Mouse (Mus musculus): Measurements from ENCODE around the gene Fau. TPM values are rescaled to one million over a fixed set of nuclear protein-coding genes. Genes with fewer than 3 reads are reported as not detected.

Fau gene
- total and polyA plus RNA-seq, 2 experiments: 455 to 820 TPM

DNA sequence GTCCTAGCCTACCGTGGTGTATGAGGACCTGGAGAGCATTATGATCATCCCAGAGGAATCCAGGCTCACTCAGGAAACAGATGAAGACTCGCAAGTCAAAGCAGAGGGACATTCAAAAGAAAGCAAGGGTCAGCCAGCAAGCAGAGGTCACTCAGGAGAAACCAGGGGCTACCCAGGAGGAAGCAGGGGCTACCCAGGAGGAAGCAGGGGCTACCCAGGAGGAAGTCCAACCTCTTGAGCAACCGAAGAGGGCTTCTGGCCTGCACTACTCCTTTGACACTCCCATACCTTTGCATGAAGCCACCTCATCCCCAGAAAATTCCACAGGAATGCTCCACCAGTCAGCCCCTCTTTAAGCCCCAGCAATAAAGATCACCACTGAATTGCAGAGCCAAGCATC is 40.2 kb downstream of the Fau start:
- Histone ChIP-seq H3K9ac (ENCODE audit: low read depth, low read length) (no peak overlapping the region), H3K36me3 (ENCODE audit: control insufficient read depth, insufficient read depth, low read length) (no peaks in the 10 kb centered on the region), H3K4me3 (ENCODE audit: insufficient read depth, low read depth, low read length) (no peak overlapping the region), H3K79me2 (ENCODE audit: control insufficient read depth, insufficient read depth, low read length) (no peaks in the 10 kb centered on the region), H3K27me3 (ENCODE audit: control insufficient read depth, insufficient read depth, low read length) (no peaks in the 10 kb centered on the region), H3K27ac (replicated peaks; ENCODE audit: insufficient read depth, low read depth, low read length) (no peak overlapping the region), H3K4me1 (ENCODE audit: control insufficient read depth, insufficient read depth, low read length) (no peaks in the 10 kb centered on the region)
- TF ChIP-seq POLR2A (IDR thresholded peaks at IDR 0.05; ENCODE audit: extremely low read depth, insufficient read depth, low read length) (no peak), CTCF (IDR thresholded peaks at IDR 0.05; ENCODE audit: low read depth, low read length) (no peak)
- DNase-seq (ENCODE audit: extremely low read depth, low read depth, low spot score): no peak
- WGBS: 77% methylated on average over 3 of the region's 3 CpGs

DNA sequence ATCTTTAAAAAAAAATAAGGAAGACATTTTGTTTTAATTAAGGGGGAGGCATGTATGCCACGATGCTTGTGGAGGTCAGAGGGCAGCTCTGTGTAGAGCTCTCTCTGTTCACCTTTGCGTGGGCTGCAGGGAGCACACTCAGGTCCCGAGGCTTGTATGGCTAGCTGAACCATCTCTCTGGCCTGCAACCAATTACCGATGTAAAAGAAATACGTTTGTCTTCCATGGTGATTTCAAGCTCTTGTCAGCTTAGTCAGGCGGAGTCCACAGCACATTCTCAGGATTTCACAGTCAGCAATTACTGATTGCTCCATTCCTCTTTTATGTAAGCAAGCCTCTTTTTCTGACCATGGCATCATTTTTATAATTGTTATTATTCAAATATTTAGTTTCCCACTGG is 43.5 kb downstream of the Fau start:
- Histone ChIP-seq H3K36me3 (ENCODE audit: control insufficient read depth, insufficient read depth, low read length) (no peaks in the 10 kb centered on the region), H3K27me3 (ENCODE audit: control insufficient read depth, insufficient read depth, low read length) (no peaks in the 10 kb centered on the region), H3K4me3 (ENCODE audit: insufficient read depth, low read depth, low read length) (no peak overlapping the region), H3K27ac (replicated peaks; ENCODE audit: insufficient read depth, low read depth, low read length) (no peak overlapping the region), H3K79me2 (ENCODE audit: control insufficient read depth, insufficient read depth, low read length) (no peaks in the 10 kb centered on the region), H3K9ac (ENCODE audit: low read depth, low read length) (no peak overlapping the region), H3K4me1 (ENCODE audit: control insufficient read depth, insufficient read depth, low read length) (no peaks in the 10 kb centered on the region)
- 63% methylated on average over 6 of the region's 6 CpGs for WGBS
- TF ChIP-seq CTCF (IDR thresholded peaks at IDR 0.05; ENCODE audit: low read depth, low read length) (no peak), POLR2A (IDR thresholded peaks at IDR 0.05; ENCODE audit: extremely low read depth, insufficient read depth, low read length) (no peak)
- DNase-seq (ENCODE audit: extremely low read depth, low read depth, low spot score): no peak

DNA sequence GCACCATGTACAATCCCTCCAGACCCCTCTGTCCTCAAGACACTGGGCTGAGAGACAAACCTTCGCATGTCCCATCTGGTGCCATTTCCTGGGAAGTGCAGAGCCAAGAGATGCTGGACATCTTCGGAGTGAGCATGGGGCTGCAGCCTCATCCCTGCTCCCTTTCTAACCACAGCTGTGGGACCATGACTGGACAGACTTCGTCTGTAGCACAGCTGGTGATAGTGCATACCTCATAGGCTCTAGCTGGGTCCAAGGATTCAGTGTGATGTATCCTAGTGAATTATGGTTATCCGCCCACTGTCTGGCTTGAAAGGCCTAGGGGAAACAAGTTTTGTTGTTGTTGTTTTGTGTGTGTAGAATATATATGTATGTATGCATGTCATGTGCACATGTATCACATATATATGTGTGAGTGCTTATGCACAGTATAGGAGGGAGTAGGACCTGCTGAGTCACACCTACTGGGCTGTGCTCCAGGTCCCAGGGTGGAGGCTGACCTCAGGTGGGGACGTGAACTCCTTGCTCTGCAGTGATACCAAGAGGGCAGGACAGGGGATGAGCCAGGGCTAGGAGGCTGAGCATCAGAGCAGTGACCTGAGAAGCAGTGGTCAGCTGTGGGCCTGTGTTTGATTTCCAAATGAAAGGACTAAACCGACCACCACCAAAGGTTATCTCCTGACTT is 44.7 kb downstream of the Fau start:
- no peak overlapping the region for H3K27ac ChIP-seq (replicated peaks; ENCODE audit: insufficient read depth, low read depth, low read length)
- TF ChIP-seq CTCF (IDR thresholded peaks at IDR 0.05; ENCODE audit: low read depth, low read length): no peak
- no peak for TF ChIP-seq POLR2A (IDR thresholded peaks at IDR 0.05; ENCODE audit: extremely low read depth, insufficient read depth, low read length)
- no peaks in the 10 kb centered on the region for H3K36me3 ChIP-seq (ENCODE audit: control insufficient read depth, insufficient read depth, low read length)
- peaks cover 2% of the 10 kb centered on the region; the same call in 1 of the 2 replicates for H3K27me3 ChIP-seq (ENCODE audit: control insufficient read depth, insufficient read depth, low read length)
- DNase-seq (ENCODE audit: extremely low read depth, low read depth, low spot score): no peak
- no peak overlapping the region for H3K4me3 ChIP-seq (ENCODE audit: insufficient read depth, low read depth, low read length)
- no peaks in the 10 kb centered on the region for H3K4me1 ChIP-seq (ENCODE audit: control insufficient read depth, insufficient read depth, low read length)
- no peaks in the 10 kb centered on the region for H3K79me2 ChIP-seq (ENCODE audit: control insufficient read depth, insufficient read depth, low read length)
- WGBS: 69% methylated on average over 6 of the region's 6 CpGs
- no peak overlapping the region for H3K9ac ChIP-seq (ENCODE audit: low read depth, low read length)

DNA sequence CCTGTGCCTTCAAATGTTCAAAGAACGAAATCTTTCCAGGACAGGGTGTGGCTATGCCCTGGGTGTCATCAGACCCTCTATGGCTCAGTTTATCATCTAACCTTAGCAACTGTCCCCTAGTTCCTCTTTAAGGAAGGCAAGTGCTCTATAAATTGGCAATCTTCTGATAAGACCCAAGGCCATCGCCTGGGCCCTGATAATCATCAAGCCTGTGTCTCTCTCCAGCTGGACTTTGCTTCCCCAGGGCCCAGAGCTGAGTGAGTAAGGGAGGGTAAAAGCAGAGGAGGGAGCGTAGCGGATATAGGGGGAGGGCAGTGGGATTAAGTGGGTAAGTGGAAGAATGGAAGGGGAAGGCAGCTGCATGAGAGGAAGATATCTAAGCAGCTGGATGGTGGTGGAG is 46.8 kb downstream of the Fau start:
- no peak for DNase-seq (ENCODE audit: extremely low read depth, low read depth, low spot score)
- Histone ChIP-seq H3K36me3 (ENCODE audit: control insufficient read depth, insufficient read depth, low read length) (no peaks in the 10 kb centered on the region), H3K4me1 (ENCODE audit: control insufficient read depth, insufficient read depth, low read length) (no peaks in the 10 kb centered on the region), H3K27ac (replicated peaks; ENCODE audit: insufficient read depth, low read depth, low read length) (no peak overlapping the region), H3K4me3 (ENCODE audit: insufficient read depth, low read depth, low read length) (no peak overlapping the region), H3K79me2 (ENCODE audit: control insufficient read depth, insufficient read depth, low read length) (no peaks in the 10 kb centered on the region), H3K27me3 (ENCODE audit: control insufficient read depth, insufficient read depth, low read length) (peaks cover 2% of the 10 kb centered on the region; the same call in 1 of the 2 replicates), H3K9ac (ENCODE audit: low read depth, low read length) (no peak overlapping the region)
- TF ChIP-seq POLR2A (IDR thresholded peaks at IDR 0.05; ENCODE audit: extremely low read depth, insufficient read depth, low read length) (no peak), CTCF (IDR thresholded peaks at IDR 0.05; ENCODE audit: low read depth, low read length) (no peak)
- WGBS: 82% methylated on average over 4 of the region's 4 CpGs

DNA sequence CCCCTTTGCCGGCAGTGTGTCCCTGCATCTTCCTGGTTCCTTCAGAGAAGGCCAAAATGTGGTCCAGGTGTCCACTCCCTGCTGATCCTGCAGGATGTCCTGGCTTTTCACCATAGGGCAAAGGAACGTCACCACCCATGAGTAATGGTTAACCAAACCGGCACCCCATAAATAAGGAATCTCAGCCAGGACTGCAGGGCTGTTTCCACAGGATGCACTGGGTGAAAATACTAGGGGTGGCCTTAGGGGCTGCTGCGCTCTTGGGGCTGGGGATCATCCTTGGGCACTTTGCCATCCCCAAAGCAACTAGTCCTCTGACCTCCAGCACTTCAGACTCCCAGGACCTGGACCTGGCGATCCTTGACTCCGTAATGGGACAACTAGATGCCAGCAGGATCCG is 47.9 kb downstream of the Fau start, which contains the start of gene Naaladl1:
Gene Naaladl1, plus strand, starts transcription at position 197 of the 400 bp plus-strand sequence.
- peaks cover 2% of the 10 kb centered on the region; the same call in 1 of the 2 replicates for H3K27me3 ChIP-seq (ENCODE audit: control insufficient read depth, insufficient read depth, low read length)
- 65% methylated on average over 7 of the region's 7 CpGs for WGBS
- DNase-seq (ENCODE audit: extremely low read depth, low read depth, low spot score): no peak
- no peak within 1 kb of the TSS for H3K9ac ChIP-seq (ENCODE audit: low read depth, low read length)
- H3K27ac ChIP-seq (replicated peaks; ENCODE audit: insufficient read depth, low read depth, low read length): no peak within 1 kb of the TSS
- H3K4me1 ChIP-seq (ENCODE audit: control insufficient read depth, insufficient read depth, low read length): no peaks in the 10 kb centered on the region
- H3K79me2 ChIP-seq (ENCODE audit: control insufficient read depth, insufficient read depth, low read length): no peaks in the 10 kb centered on the region
- H3K36me3 ChIP-seq (ENCODE audit: control insufficient read depth, insufficient read depth, low read length): no peaks in the 10 kb centered on the region
- no peak within 1 kb of the TSS for H3K4me3 ChIP-seq (ENCODE audit: insufficient read depth, low read depth, low read length)
- TF ChIP-seq CTCF (IDR thresholded peaks at IDR 0.05; ENCODE audit: low read depth, low read length) (no peak), POLR2A (IDR thresholded peaks at IDR 0.05; ENCODE audit: extremely low read depth, insufficient read depth, low read length) (no peak)

Other genes starting within 250 kb of the Fau start
- 5.2 and 5.9 TPM in 2 replicates for gene Frmd8, start 182.6 kb upstream of the Fau start, total RNA-seq (2014; rRNA removed)
- gene Frmd8, start 182.6 kb upstream of the Fau start, polyA plus RNA-seq (2012; rRNA removed): 10.3 and 14.2 TPM in 2 replicates
- gene Slc25a45, start 180.0 kb upstream of the Fau start, total RNA-seq (2014; rRNA removed): 8.6 and 13.0 TPM in 2 replicates
- gene Slc25a45, start 180.0 kb upstream of the Fau start, polyA plus RNA-seq (2012; rRNA removed): 52.8 and 57.7 TPM in 2 replicates
- gene Tigd3, start 163.7 kb upstream of the Fau start, total RNA-seq (2014; rRNA removed): 0.18 and 0.27 TPM in 2 replicates
- gene Tigd3, start 163.7 kb upstream of the Fau start, polyA plus RNA-seq (2012; rRNA removed): 0.16 and 0.24 TPM in 2 replicates
- gene Dpf2, start 144.8 kb upstream of the Fau start, total RNA-seq (2014; rRNA removed): 10.3 and 10.7 TPM in 2 replicates
- gene Dpf2, start 144.8 kb upstream of the Fau start, polyA plus RNA-seq (2012; rRNA removed): 28.8 and 40.0 TPM in 2 replicates
- 1.7 and 2.1 TPM in 2 replicates for gene Cdc42ep2, start 133.0 kb upstream of the Fau start, total RNA-seq (2014; rRNA removed)
- 2.1 and 2.4 TPM in 2 replicates for gene Cdc42ep2, start 133.0 kb upstream of the Fau start, polyA plus RNA-seq (2012; rRNA removed)
- 6.7 and 8.3 TPM in 2 replicates for gene Pola2, start 93.6 kb upstream of the Fau start, total RNA-seq (2014; rRNA removed)
- gene Pola2, start 93.6 kb upstream of the Fau start, polyA plus RNA-seq (2012; rRNA removed): 10.5 and 14.3 TPM in 2 replicates
- not detected in 2 replicates for gene Slc22a20, start 71.7 kb upstream of the Fau start, total RNA-seq (2014; rRNA removed)
- gene Slc22a20, start 71.7 kb upstream of the Fau start, polyA plus RNA-seq (2012; rRNA removed): not detected in 2 replicates
- 8.0 and 9.9 TPM in 2 replicates for gene Capn1, start 41.9 kb upstream of the Fau start, total RNA-seq (2014; rRNA removed)
- 10.6 and 12.7 TPM in 2 replicates for gene Capn1, start 41.9 kb upstream of the Fau start, polyA plus RNA-seq (2012; rRNA removed)
- gene Syvn1, start 11.3 kb upstream of the Fau start, total RNA-seq (2014; rRNA removed): 7.6 and 15.2 TPM in 2 replicates
- 53.0 and 64.7 TPM in 2 replicates for gene Syvn1, start 11.3 kb upstream of the Fau start, polyA plus RNA-seq (2012; rRNA removed)
- 27.1 and 27.2 TPM in 2 replicates for gene Mrpl49, start 59 bp upstream of the Fau start, total RNA-seq (2014; rRNA removed)
- gene Mrpl49, start 59 bp upstream of the Fau start, polyA plus RNA-seq (2012; rRNA removed): 13.6 and 16.8 TPM in 2 replicates
- 10.9 and 12.6 TPM in 2 replicates for gene Znhit2, start 3.3 kb downstream of the Fau start, total RNA-seq (2014; rRNA removed)
- gene Znhit2, start 3.3 kb downstream of the Fau start, polyA plus RNA-seq (2012; rRNA removed): 52.6 and 52.7 TPM in 2 replicates
- 185 and 210 TPM in 2 replicates for gene Tm7sf2, start 10.5 kb downstream of the Fau start, total RNA-seq (2014; rRNA removed)
- 433 and 503 TPM in 2 replicates for gene Tm7sf2, start 10.5 kb downstream of the Fau start, polyA plus RNA-seq (2012; rRNA removed)
- gene Vps51, start 19.4 kb downstream of the Fau start, total RNA-seq (2014; rRNA removed): 16.0 and 19.8 TPM in 2 replicates
- gene Vps51, start 19.4 kb downstream of the Fau start, polyA plus RNA-seq (2012; rRNA removed): 30.4 and 36.3 TPM in 2 replicates
- not detected in 2 replicates for gene Tmem262, start 22.2 kb downstream of the Fau start, total RNA-seq (2014; rRNA removed)
- gene Tmem262, start 22.2 kb downstream of the Fau start, polyA plus RNA-seq (2012; rRNA removed): not detected in 2 replicates
- 0.34 and 0.46 TPM in 2 replicates for gene Gm28374, start 24.4 kb downstream of the Fau start, total RNA-seq (2014; rRNA removed)
- gene Gm28374, start 24.4 kb downstream of the Fau start, polyA plus RNA-seq (2012; rRNA removed): 0.20 TPM in 1 of 2 replicates, not detected in the other
- gene Zfpl1, start 27.1 kb downstream of the Fau start, total RNA-seq (2014; rRNA removed): 7.9 and 11.0 TPM in 2 replicates
- gene Zfpl1, start 27.1 kb downstream of the Fau start, polyA plus RNA-seq (2012; rRNA removed): 45.1 and 49.1 TPM in 2 replicates
- gene Cdca5, start 27.1 kb downstream of the Fau start, total RNA-seq (2014; rRNA removed): 0.28 and 0.47 TPM in 2 replicates
- 0.18 and 0.20 TPM in 2 replicates for gene Cdca5, start 27.1 kb downstream of the Fau start, polyA plus RNA-seq (2012; rRNA removed)
- not detected in 2 replicates for gene AC131692.1, start 36.6 kb downstream of the Fau start, total RNA-seq (2014; rRNA removed)
- gene AC131692.1, start 36.6 kb downstream of the Fau start, polyA plus RNA-seq (2012; rRNA removed): not detected in 2 replicates
- gene Naaladl1, start 47.9 kb downstream of the Fau start, total RNA-seq (2014; rRNA removed): not detected in 2 replicates
- not detected in 2 replicates for gene Naaladl1, start 47.9 kb downstream of the Fau start, polyA plus RNA-seq (2012; rRNA removed)
- 4.0 and 4.9 TPM in 2 replicates for gene Sac3d1, start 60.8 kb downstream of the Fau start, total RNA-seq (2014; rRNA removed)
- gene Sac3d1, start 60.8 kb downstream of the Fau start, polyA plus RNA-seq (2012; rRNA removed): 19.4 and 22.0 TPM in 2 replicates
- 7.2 and 10.5 TPM in 2 replicates for gene Snx15, start 70.5 kb downstream of the Fau start, total RNA-seq (2014; rRNA removed)
- 19.1 and 20.5 TPM in 2 replicates for gene Snx15, start 70.5 kb downstream of the Fau start, polyA plus RNA-seq (2012; rRNA removed)
- gene Batf2, start 83.1 kb downstream of the Fau start, total RNA-seq (2014; rRNA removed): 0.74 and 1.6 TPM in 2 replicates
- 1.1 and 2.4 TPM in 2 replicates for gene Batf2, start 83.1 kb downstream of the Fau start, polyA plus RNA-seq (2012; rRNA removed)
- gene Arl2, start 83.7 kb downstream of the Fau start, total RNA-seq (2014; rRNA removed): 2.5 and 3.0 TPM in 2 replicates
- gene Arl2, start 83.7 kb downstream of the Fau start, polyA plus RNA-seq (2012; rRNA removed): 13.9 and 16.3 TPM in 2 replicates
- not detected in 2 replicates for gene Majin, start 126.5 kb downstream of the Fau start, total RNA-seq (2014; rRNA removed)
- 0.14 TPM in 1 of 2 replicates, not detected in the other for gene Majin, start 126.5 kb downstream of the Fau start, polyA plus RNA-seq (2012; rRNA removed)
- gene Gpha2, start 168.5 kb downstream of the Fau start, total RNA-seq (2014; rRNA removed): 0.27 and 0.28 TPM in 2 replicates
- not detected in 2 replicates for gene Gpha2, start 168.5 kb downstream of the Fau start, polyA plus RNA-seq (2012; rRNA removed)
- gene Ppp2r5b, start 178.0 kb downstream of the Fau start, total RNA-seq (2014; rRNA removed): 3.2 and 3.3 TPM in 2 replicates
- 12.5 and 14.5 TPM in 2 replicates for gene Ppp2r5b, start 178.0 kb downstream of the Fau start, polyA plus RNA-seq (2012; rRNA removed)
- gene Atg2a, start 183.8 kb downstream of the Fau start, total RNA-seq (2014; rRNA removed): 9.1 and 16.0 TPM in 2 replicates
- gene Atg2a, start 183.8 kb downstream of the Fau start, polyA plus RNA-seq (2012; rRNA removed): 26.8 and 32.3 TPM in 2 replicates
- gene Ehd1, start 218.9 kb downstream of the Fau start, total RNA-seq (2014; rRNA removed): 25.3 and 29.7 TPM in 2 replicates
- gene Ehd1, start 218.9 kb downstream of the Fau start, polyA plus RNA-seq (2012; rRNA removed): 140 and 154 TPM in 2 replicates
- gene Cdc42bpg, start 248.6 kb downstream of the Fau start, total RNA-seq (2014; rRNA removed): 3.1 and 4.6 TPM in 2 replicates
- gene Cdc42bpg, start 248.6 kb downstream of the Fau start, polyA plus RNA-seq (2012; rRNA removed): 6.7 and 7.3 TPM in 2 replicates